Mouse (Mus musculus) G1E (cell line): ENCODE results near the gene Col1a1. TPM values are rescaled to one million over a fixed set of nuclear protein-coding genes. Genes with fewer than 3 reads are reported as not detected.

Experiments
- ATAC-seq: 2 replicates; pipeline ENCODE4 v1.8.0; 2016; ENCODE audit warnings: mild to moderate bottlenecking; ENCODE audit not compliant: insufficient number of reproducible peaks, poor library complexity, low FRiP score, severe bottlenecking; ENCODE audit errors: extremely low read depth
- DNase-seq: peaks from one replicate; pipeline ENCODE4 v3.0.0; 2012; ENCODE audit warnings: low spot score
- H3K27me3 ChIP-seq: 2 replicates; pipeline ENCODE4 v1.6.1; 2012; ENCODE audit warnings: mild to moderate bottlenecking, low read length, inconsistent platforms; ENCODE audit not compliant: insufficient read depth
- H3K36me3 ChIP-seq: replicated peaks from 2 replicates; pipeline ENCODE3; 2012; ENCODE audit warnings: mild to moderate bottlenecking, inconsistent platforms
- H3K4me1 ChIP-seq: 2 replicates; pipeline ENCODE4 v1.6.1; 2012; ENCODE audit warnings: low read depth, low read length, inconsistent platforms, mixed read lengths; ENCODE audit not compliant: insufficient read depth
- H3K4me3 ChIP-seq: 2 replicates; pipeline ENCODE4 v1.5.1; 2012; ENCODE audit warnings: low read depth, mild to moderate bottlenecking, inconsistent platforms, low read length, moderate library complexity, mixed read lengths
- H3K9me3 ChIP-seq: replicated peaks from 2 replicates; pipeline ENCODE4 v1.6.1; 2012; ENCODE audit warnings: inconsistent platforms
- CTCF ChIP-seq: IDR thresholded peaks from 2 replicates; pipeline ENCODE4 v1.5.1; 2012; ENCODE audit warnings: low read depth, low read length, inconsistent platforms, mixed read lengths
- GATA1 ChIP-seq: IDR thresholded peaks from 2 replicates; pipeline ENCODE4 v1.6.1; 2012; ENCODE audit warnings: borderline replicate concordance, low read length, inconsistent platforms, mixed read lengths
- GATA2 ChIP-seq: IDR thresholded peaks from 2 replicates; pipeline ENCODE4 v1.6.1; 2012; ENCODE audit warnings: low read depth, low read length, inconsistent platforms, borderline replicate concordance
- POLR2AphosphoS5 ChIP-seq: IDR thresholded peaks from 2 replicates; pipeline ENCODE4 v1.6.1; 2012; ENCODE audit warnings: low read depth, low read length, inconsistent platforms; ENCODE audit not compliant: insufficient replicate concordance
- TAL1 ChIP-seq: conservative IDR thresholded peaks from 2 replicates; pipeline ENCODE4 v1.6.1; 2012; ENCODE audit warnings: low read depth, low read length, inconsistent platforms, mixed read lengths
- polyA plus RNA-seq: library from polyadenylated mRNA; stranded (reverse); fragments of >175 nt; gene quantifications from 2 replicates; pipeline ENCODE4 v1.2.3, GENCODE M21; 2012
- total RNA-seq, 2 experiments: library from RNA; stranded (forward) in 1 of 2; stranded (reverse) in 1 of 2; fragments of 200-1000 nt in 1 of 2; fragments of >200 nt in 1 of 2; fragmentation: Nextera tagmentation in 1 of 2; gene quantifications; 2 replicates each; pipeline ENCODE4 v1.2.3; 2014 to 2017

The Col1a1 gene
- total and polyA plus RNA-seq, 3 experiments = 1.9 TPM; not detected in 2

DNA sequence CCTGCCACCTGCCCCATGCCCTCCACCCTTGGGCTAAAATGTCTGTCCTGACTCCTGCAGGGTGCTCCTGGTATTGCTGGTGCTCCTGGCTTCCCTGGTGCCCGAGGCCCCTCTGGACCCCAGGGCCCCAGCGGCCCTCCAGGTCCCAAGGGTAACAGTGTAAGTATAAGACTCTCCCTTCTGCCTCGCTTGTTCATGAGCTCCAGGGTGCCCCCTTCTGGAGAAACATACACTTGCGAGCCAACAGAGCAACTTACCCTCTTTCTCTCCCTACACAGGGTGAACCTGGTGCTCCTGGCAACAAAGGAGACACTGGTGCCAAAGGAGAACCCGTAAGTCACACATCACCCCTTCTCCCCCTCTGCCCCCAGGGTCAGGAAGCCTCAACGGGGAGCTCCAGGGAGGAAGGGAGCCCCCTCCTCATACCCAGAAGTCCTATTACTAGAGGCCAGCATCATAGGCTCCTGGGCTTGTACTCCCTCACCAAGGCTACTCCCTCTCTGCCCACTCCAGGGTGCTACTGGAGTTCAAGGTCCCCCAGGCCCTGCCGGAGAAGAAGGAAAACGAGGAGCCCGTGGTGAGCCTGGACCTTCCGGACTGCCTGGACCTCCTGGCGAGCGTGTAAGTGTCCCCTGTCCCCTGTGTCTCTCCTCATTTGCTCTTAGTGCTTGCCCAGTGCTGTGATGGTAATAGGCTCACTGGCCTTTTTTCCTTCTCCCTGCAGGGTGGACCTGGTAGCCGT is 6.4 kb downstream of the Col1a1 start:
- H3K4me1 ChIP-seq = peaks cover 10% of the 10 kb centered on the region
- DNase-seq (peak; percentile 30), ATAC-seq (no peak)
- peaks cover 82% of the 10 kb centered on the region for H3K27me3 ChIP-seq
- TF ChIP-seq POLR2AphosphoS5 = no peak
- TF ChIP-seq CTCF = 0 out of 2 replicates have a peak, but pooled peaks have one; percentile 29
- H3K36me3 ChIP-seq = no peaks in the 10 kb centered on the region
- no peaks in the 10 kb centered on the region for H3K9me3 ChIP-seq
- H3K4me3 ChIP-seq = no peak overlapping the region

DNA sequence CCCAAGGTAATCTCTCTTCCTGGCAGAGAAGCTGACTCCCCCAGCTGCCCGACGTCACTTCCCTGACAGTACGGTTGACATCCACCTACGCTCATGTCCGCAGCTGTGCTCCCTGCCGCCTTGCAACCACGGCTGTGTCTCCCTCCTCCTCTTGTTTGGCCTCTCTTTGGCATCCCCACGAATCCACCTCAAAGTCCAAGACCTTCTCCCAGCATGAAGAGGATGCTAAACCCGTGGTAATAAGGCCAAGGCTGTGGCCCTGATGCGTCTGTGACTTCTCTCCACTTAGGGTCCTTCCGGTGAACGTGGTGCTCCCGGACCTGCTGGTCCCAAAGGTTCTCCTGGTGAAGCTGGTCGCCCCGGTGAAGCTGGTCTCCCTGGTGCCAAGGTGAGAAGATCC is 7.0 kb downstream of the Col1a1 start:
- TF ChIP-seq TAL1 (no peak), POLR2AphosphoS5 (no peak), GATA2 (no peak), CTCF (no peak), GATA1 (no peak)
- H3K27me3 ChIP-seq = peaks cover 81% of the 10 kb centered on the region
- no peak for DNase-seq
- no peak overlapping the region for H3K4me3 ChIP-seq
- peaks cover 5% of the 10 kb centered on the region for H3K4me1 ChIP-seq
- no peak for ATAC-seq
- no peaks in the 10 kb centered on the region for H3K9me3 ChIP-seq
- H3K36me3 ChIP-seq = no peaks in the 10 kb centered on the region

DNA sequence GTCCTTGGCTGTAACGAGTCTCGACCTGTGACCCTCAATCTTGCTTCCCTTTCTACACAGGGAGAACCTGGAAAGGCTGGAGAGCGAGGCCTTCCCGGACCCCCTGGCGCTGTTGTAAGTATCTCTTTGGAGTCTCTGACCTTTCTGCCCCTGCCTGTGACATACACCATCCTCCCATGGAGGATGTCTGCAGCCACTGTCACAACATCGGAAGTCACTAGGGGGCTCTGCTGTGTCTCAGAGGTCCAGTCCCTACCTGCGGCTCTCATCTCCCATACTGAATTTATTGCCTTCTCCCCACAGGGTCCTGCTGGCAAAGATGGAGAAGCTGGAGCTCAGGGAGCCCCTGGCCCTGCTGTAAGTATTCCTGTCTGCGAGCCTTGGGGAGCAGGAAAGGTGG is 8.3 kb downstream of the Col1a1 start:
- DNase-seq = no peak
- peaks cover 84% of the 10 kb centered on the region for H3K27me3 ChIP-seq
- no peaks in the 10 kb centered on the region for H3K9me3 ChIP-seq
- no peaks in the 10 kb centered on the region for H3K36me3 ChIP-seq
- ATAC-seq = no peak
- TF ChIP-seq GATA2 (no peak), POLR2AphosphoS5 (no peak), GATA1 (no peak), CTCF (no peak), TAL1 (no peak)
- H3K4me1 ChIP-seq = peaks cover 5% of the 10 kb centered on the region
- H3K4me3 ChIP-seq = no peak overlapping the region

DNA sequence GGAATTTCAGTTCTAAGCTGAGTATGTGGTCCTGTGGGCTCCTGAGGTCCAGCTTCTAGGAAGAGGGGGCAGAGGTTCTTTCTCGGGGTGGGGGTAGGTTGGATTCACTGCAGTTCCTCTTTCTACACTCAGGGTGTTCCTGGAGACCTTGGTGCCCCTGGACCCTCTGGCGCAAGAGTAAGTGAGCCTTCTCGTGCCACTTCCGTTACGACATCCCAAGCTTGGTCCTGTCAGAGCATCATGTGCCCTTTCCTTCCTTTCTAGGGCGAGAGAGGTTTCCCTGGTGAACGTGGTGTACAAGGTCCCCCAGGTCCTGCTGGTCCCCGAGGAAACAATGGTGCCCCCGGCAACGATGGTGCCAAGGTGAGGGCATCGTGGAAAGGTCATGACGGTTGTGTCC is 9.2 kb downstream of the Col1a1 start:
- ATAC-seq (no peak), DNase-seq (no peak)
- no peaks in the 10 kb centered on the region for H3K36me3 ChIP-seq
- H3K4me3 ChIP-seq = no peak overlapping the region
- no peaks in the 10 kb centered on the region for H3K9me3 ChIP-seq
- TF ChIP-seq POLR2AphosphoS5 = no peak
- no peak for TF ChIP-seq GATA2
- no peak for TF ChIP-seq CTCF
- TF ChIP-seq TAL1 = no peak
- no peak for TF ChIP-seq GATA1
- H3K27me3 ChIP-seq = peaks cover 87% of the 10 kb centered on the region
- peaks cover 5% of the 10 kb centered on the region for H3K4me1 ChIP-seq

- H3K36me3 ChIP-seq = no peaks in the 10 kb centered on the region
- TF ChIP-seq POLR2AphosphoS5 = no peak
- TF ChIP-seq GATA2 = no peak
- no peak for TF ChIP-seq CTCF
- TF ChIP-seq TAL1 = no peak
- TF ChIP-seq GATA1 = no peak
- H3K4me3 ChIP-seq = no peak overlapping the region
- no peaks in the 10 kb centered on the region for H3K9me3 ChIP-seq
- ATAC-seq (no peak), DNase-seq (no peak)
- peaks cover 65% of the 10 kb centered on the region for H3K27me3 ChIP-seq
- H3K4me1 ChIP-seq = no peaks in the 10 kb centered on the region
These were observed 16.1 kb downstream of the Col1a1 start for GRCm38 (mm10) chr11:94952169-94952568.

- ATAC-seq = no peak
- Histone ChIP-seq H3K27me3 (peaks cover 59% of the 10 kb centered on the region), H3K9me3 (no peaks in the 10 kb centered on the region), H3K4me3 (no peak overlapping the region), H3K4me1 (peaks cover 14% of the 10 kb centered on the region), H3K36me3 (no peaks in the 10 kb centered on the region)
- no peak for DNase-seq
- TF ChIP-seq POLR2AphosphoS5 = no peak
- no peak for TF ChIP-seq TAL1
- no peak for TF ChIP-seq GATA2
- TF ChIP-seq GATA1 = no peak
These were observed 19.1 kb downstream of the Col1a1 start for GRCm38 (mm10) chr11:94955103-94955502.
